Mouse (Mus musculus): ENCODE measurements at regions not wholly inside any gene's neighbourhood (a gene's known extent, or its start where the extent isn't known, plus 50 kb on each side); places are given as distances from the start of the nearest gene placed in this dataset.

DNA sequence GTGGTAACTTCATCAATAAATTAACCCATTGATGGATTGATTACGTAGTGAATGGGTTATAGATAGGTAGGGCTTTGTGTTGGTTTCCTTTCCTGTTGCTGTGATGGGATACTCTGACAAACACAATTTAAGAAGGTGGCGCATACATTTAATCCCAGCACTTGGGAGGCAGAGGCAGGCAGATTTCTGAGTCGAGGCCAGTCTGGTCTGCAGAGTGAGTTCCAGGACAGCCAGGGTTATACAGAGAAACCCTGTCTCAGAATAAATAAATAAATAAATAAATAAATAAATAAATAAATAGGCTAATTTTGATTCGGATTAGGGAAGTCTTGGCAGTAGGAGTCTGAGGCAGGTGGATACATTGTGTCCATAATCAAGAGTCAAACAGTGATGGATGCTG is 449.7 kb upstream of the Gulo start:
- H3K36me3 ChIP-seq (ENCODE audit: inconsistent target): no peaks in the 10 kb centered on the region
- 79% methylated on average over 4 of the region's 4 CpGs for WGBS (ENCODE audit: missing documents)
- no peak overlapping the region for H3K4me3 ChIP-seq (ENCODE audit: inconsistent target)
- no peak overlapping the region for H3K27ac ChIP-seq
- H3K79me2 ChIP-seq (ENCODE audit: inconsistent target): no peaks in the 10 kb centered on the region

DNA sequence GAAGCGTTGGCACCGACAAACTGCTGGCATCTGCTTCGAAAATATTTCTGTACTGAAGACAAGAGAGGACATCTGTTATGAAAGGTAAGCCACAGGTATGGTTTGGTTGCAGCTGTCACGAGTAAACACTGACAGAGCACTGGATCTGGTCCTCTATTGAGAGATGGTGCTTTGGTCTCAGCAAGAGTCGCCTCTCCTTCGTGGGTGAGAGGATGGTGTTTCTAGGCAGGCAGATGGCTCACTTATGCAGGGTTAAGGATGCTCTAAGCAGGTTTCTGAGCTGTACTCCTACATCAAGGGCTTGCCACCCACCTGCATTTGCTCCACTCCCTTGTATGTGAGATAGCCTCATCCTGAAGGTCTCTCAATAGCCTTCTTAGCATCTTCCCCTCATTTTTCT is 448.3 kb upstream of the Gulo start:
- Histone ChIP-seq H3K4me3 (ENCODE audit: inconsistent target) (no peak overlapping the region), H3K36me3 (ENCODE audit: inconsistent target) (no peaks in the 10 kb centered on the region), H3K79me2 (ENCODE audit: inconsistent target) (no peaks in the 10 kb centered on the region), H3K27ac (no peak overlapping the region)
- WGBS (ENCODE audit: missing documents): 86% methylated on average over 6 of the region's 6 CpGs

DNA sequence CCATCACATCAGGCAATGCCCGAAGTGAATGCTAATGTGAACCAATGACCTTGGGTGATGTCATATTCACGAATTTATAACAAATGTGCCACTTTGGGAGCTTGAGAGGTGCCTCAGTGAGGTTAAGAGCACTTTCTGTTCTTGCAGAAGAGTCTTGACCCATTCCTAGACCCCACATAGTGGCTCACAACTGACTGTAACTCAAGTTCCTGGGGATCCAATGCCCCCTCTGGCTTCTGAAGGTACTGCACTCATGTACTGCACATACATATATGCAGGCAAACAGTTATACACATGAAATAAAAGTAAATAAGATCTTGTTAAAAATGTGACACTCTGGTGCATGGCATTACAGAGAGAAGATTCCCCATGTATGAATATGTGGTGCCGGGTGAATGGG is 443.8 kb upstream of the Gulo start:
- no peak overlapping the region for H3K27ac ChIP-seq
- WGBS (ENCODE audit: missing documents): 74% methylated on average over 3 of the region's 3 CpGs

DNA sequence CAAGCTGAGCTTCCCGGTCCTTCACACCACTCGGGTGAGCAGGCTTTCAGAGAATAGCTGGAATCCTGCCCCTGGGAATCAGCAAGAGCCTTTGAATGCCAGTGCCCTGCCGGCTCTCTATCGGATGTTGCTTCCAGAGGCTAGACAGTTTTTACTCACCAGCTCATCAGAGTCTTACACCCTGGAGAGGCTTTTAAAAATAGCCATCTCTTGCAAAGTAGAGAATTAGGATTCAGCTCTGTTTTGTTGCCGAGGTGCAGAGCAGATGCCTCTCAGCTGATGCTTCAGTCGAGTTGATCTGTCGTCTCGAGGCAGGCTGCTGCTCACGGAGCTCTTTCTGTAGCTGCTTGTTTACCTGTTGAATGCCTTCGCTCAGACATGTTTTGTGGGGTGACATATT is 441.3 kb upstream of the Gulo start:
- 73% methylated on average over 10 of the region's 10 CpGs for WGBS (ENCODE audit: missing documents)
- Histone ChIP-seq H3K36me3 (ENCODE audit: inconsistent target) (no peaks in the 10 kb centered on the region), H3K79me2 (ENCODE audit: inconsistent target) (no peaks in the 10 kb centered on the region), H3K4me3 (ENCODE audit: inconsistent target) (no peak overlapping the region), H3K27ac (no peak overlapping the region)

More for the DNA sequence above, 443.8 kb upstream of the Gulo start:
- Histone ChIP-seq H3K79me2 (ENCODE audit: inconsistent target) (no peaks in the 10 kb centered on the region), H3K36me3 (ENCODE audit: inconsistent target) (no peaks in the 10 kb centered on the region), H3K4me3 (ENCODE audit: inconsistent target) (no peak overlapping the region)

DNA sequence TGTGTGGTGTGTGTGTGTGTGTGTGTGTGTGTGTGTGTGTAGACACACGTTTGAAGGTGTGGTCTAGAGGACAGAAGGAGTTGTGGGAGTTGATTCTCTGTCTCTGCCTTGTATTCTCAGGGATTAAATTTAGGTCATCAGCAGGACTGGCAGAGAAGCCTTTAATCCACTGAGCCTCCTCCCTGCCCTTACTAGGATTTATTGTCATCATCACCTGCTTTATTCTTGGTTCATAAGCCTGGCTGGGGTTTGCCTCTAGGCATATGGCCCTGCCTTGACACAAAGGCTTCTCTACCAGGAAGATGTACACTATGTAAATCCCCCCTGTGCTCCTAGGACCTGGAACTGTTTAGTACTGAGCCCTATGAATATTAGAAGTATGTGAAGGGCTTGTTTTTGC is 433.6 kb upstream of the Gulo start:
- Histone ChIP-seq H3K36me3 (ENCODE audit: inconsistent target) (no peaks in the 10 kb centered on the region), H3K27ac (no peak overlapping the region), H3K4me3 (ENCODE audit: inconsistent target) (no peak overlapping the region), H3K79me2 (ENCODE audit: inconsistent target) (no peaks in the 10 kb centered on the region)
- WGBS (ENCODE audit: missing documents): 29% methylated on average over 1 of the region's 1 CpGs

DNA sequence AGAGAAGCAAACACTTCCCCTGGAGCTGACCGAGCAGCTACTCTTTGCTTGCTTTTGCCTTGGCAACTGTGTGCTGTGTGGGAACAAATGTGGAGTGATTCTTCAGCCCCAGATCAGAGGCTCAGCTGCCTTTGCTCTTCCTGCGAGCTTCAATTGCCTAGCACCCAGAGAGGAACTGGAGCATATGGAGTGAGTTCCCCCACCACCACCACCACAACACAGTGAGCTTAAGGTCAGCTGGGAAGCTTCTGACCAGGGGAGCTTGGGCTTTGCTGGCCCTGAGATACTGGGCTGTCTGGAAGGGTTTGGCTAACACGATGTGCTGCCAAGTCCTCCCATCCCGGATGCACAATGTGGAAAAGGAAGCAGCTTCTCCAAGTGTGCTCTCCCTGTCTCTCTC is 432.8 kb upstream of the Gulo start:
- Histone ChIP-seq H3K79me2 (ENCODE audit: inconsistent target) (no peaks in the 10 kb centered on the region), H3K36me3 (ENCODE audit: inconsistent target) (no peaks in the 10 kb centered on the region), H3K4me3 (ENCODE audit: inconsistent target) (no peak overlapping the region), H3K27ac (no peak overlapping the region)
- 31% methylated on average over 3 of the region's 4 CpGs for WGBS (ENCODE audit: missing documents)

DNA sequence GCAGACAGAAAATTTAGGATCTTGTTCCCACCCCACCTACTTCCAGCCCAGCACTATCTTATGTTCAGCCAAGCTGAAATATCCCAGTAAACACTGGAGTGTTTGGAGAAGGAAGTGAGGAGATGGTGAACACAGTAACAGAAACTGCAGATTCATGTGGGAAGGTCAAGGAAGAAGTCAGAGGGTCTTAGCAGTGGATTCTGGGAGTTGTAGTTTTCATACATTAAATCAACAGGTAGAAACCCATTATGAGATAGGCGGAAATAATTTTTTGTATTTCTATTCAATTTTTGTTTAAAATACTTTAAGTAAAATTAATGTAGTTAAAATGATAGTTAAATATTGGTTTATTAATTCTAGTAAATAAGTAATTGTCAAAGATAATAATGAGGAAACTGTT is 429.6 kb upstream of the Gulo start:
- 92% methylated on average over 1 of the region's 1 CpGs for WGBS (ENCODE audit: missing documents)
- Histone ChIP-seq H3K79me2 (ENCODE audit: inconsistent target) (no peaks in the 10 kb centered on the region), H3K27ac (no peak overlapping the region), H3K36me3 (ENCODE audit: inconsistent target) (no peaks in the 10 kb centered on the region), H3K4me3 (ENCODE audit: inconsistent target) (no peak overlapping the region)

DNA sequence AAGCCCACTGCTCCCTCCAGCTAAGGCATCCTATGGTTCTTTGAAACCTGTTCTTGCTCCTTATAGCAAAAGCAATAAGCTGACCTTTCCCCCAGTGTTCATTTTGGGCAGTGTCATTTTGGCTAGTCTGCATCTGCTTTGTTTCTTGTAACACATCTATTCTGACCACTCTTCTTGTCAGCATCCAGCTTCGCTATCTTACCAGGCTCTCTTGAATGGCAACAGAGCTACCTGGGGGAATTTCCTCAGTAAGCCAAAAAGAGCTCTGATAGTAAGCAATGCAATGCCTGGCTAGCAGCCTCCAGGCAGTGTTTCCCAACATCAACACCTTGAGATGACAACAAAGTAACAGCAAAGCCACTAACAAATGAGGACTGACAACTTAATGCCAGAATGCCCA is 429.0 kb upstream of the Gulo start:
- Histone ChIP-seq H3K4me3 (ENCODE audit: inconsistent target) (no peak overlapping the region), H3K36me3 (ENCODE audit: inconsistent target) (no peaks in the 10 kb centered on the region), H3K79me2 (ENCODE audit: inconsistent target) (no peaks in the 10 kb centered on the region), H3K27ac (no peak overlapping the region)
- 88% methylated on average over 1 of the region's 1 CpGs for whole genome bisulfite sequencing (ENCODE audit: missing documents)

DNA sequence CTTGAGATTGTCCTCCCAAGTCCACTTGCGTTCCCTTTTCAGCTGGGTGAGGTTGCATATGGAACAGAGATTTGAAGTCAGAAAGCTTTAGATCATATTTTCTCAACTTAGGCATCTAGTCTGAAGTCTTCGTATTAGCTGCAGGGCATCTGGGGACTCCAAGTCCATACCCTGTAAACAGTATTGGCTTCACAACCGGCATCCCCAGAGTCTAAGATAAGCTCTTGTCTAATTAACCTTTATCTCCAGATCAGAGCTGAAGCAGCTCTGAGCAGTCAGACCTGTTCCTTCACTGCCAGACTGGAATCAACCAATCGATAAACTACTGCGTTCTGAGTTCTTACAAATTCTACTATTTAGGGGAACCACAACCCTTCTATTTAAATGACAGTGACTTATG is 422.6 kb upstream of the Gulo start:
- Histone ChIP-seq H3K27ac (no peak overlapping the region), H3K4me3 (ENCODE audit: inconsistent target) (no peak overlapping the region), H3K36me3 (ENCODE audit: inconsistent target) (no peaks in the 10 kb centered on the region), H3K79me2 (ENCODE audit: inconsistent target) (no peaks in the 10 kb centered on the region)
- WGBS (ENCODE audit: missing documents): 82% methylated on average over 5 of the region's 5 CpGs

DNA sequence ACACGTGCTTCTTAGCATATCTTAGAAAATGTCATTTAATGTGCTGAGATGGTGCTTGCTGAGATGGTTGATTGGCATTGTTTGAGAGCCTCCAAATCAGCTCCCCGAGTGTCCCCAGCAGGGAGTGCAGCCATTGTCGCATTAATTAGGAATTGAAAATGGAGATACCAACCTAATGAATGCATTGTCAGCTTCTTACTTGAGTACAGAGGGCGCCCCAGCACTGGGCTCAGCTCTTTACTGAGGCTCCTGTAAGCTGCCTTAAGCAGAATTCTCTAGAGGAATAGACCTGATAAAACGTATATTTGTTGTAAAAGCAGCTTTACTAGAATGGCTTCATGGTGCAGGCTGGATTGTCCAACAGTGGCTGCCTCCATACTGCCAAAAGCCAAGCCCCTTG is 415.1 kb upstream of the Gulo start:
- no peak overlapping the region for H3K4me3 ChIP-seq (ENCODE audit: inconsistent target)
- no peaks in the 10 kb centered on the region for H3K36me3 ChIP-seq (ENCODE audit: inconsistent target)
- 32% methylated on average over 5 of the region's 5 CpGs for WGBS (ENCODE audit: missing documents)
- H3K27ac ChIP-seq: no peak overlapping the region
- no peaks in the 10 kb centered on the region for H3K79me2 ChIP-seq (ENCODE audit: inconsistent target)
